Mouse (Mus musculus) ovary, postnatal 36 days (tissue): ENCODE measurements around the gene Vps18.

ENCODE experiments used
- DNase-seq: peaks from one replicate; pipeline ENCODE4 v3.0.0; 2022; ENCODE audit warnings: low spot score, mixed read lengths

The Vps18 gene

DNA sequence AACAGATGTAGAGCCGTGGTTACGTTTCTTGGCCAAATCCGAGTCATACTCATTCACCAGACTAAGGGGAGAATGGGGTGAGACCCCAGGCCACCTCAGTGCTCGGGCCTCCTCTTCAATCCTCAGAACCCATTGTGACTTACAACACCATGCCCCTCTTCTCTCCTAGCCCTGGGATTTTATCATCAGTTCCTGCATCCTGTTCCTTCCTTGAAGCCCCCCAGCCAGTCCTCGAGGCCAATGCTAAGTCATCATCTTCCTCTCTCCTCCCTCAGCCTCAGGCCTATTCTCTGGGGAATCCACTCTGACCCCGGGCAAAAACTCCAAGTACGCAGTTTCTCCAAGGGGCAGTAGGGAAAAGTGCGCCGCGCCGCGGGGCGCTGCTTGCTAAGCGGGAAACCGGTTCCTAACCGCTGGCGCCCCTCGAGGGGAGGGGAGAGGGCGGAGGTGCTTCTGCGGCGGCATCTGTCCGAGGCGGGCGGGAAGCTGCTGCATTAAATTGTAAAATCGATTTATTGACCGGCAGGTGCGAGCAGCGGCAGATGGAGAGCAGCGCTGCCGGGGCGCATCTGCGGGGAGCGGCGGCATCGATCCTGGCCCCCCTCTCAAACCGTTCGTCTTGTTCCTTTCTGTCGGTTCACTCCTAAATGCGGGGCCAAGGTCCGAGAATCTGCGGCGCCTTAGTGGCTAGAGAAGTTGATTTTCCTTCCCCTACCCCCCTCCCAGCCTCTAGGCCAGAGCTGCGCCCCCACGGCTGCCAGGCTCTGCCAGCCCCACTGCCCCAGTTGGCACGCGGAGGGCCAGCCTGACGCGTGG lies 33.4 kb downstream of the Vps18 start:
- no peak for DNase-seq

DNA sequence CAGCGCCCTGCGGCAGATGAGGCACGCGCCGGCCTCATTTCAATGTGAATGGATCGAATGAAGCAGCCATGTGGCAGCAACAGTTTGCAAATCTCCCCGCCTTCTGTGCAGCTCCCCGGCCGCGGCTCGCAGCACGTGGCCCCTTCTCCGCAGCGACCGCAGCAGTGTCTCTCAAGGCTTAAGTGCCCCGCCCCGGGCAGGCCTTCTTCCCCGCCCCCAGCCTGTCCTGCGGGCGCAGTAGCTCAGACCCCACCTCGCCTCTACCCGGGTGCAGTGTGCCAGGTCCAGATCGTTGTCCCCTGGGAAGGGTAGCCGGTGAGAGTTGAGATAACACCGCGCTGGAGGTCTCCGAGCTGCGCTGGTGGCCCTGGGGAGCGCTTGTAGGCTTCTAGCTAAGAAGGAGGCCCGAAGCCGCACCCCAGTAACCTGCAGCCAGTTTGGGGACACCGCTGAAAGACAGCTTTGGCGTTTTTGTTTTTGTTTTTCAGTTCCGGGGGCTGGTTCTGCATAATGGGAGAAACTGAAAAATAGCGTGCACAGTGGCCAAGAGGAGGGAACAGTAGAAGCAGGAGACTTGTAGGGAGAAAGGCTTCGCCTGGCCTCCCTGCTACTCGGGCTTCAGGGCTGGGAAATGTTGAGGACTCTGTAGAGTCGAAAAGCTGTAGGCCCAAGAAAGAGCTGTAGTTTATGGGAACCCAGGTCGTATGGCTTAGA lies 34.2 kb downstream of the Vps18 start:
- DNase-seq, result peak; percentile 40

DNA sequence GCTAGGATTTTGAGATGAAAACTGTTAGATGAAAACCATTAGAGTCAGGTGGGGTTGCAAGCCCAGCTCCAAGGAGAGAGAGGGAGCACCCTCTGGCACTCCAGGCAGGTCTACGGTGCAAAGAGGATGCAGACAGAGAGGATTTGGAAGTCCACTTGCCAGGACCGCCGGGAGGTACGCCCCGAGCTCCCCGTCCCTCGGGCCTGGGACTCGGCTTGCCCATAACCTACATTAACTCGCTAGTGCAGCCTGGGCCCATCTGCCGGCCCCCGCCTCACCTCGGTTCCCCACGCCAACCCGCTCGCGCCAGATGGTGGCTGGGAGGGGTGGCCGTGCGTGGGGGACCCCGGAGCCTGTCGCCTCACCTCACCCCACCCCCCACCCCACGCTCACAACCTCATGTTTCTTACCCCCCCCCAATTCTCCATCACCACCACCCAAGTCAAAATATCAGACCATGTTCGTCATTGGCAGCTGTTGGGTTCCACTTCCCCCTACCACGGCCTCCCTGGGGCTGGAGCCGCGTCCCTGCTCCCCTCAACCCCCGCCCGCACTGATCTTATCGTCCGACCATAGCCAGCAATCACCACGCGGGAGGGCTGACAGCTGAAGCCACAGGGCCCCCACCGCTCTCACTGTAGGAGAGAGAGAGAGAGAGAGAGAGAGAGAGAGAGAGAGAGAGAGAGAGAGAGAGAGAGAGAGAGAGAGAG lies 35.5 kb downstream of the Vps18 start:
- DNase-seq, result no peak

DNA sequence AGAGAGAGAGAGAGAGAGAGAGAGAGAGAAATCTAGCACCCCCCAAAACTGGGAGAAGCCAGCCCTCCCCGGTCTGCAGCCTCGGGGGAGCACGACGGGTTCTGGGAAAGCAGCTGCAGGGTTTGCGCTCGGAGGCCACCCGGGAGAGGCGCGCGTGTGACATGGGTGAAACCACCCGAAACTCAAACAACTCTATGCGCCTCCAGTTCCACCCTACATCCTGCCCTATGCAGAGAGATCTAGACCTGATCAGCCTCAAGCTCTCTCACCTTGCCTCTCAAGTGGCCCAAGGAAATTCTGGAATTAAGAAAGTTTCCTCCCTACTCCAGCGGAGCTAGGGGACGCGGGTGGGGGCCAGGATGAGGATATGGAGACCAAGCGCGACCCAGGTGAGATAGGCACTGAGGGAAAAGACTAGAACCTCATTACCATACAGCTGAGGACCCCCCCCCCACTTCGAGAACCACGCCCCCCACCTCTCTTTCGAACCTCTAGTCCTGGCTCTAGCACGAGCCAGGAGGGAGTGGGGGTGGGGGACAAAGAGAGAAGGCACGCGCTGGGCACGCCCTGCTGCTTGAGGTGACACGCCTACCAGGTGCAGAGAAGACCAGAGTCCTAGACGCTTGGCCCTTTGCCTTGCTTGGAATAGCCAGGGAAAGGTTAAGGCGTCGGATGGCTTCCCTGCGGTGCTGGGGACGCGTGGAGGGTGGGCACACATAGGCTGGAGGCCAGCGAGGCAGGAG lies 36.2 kb downstream of the Vps18 start:
- no peak for DNase-seq

DNA sequence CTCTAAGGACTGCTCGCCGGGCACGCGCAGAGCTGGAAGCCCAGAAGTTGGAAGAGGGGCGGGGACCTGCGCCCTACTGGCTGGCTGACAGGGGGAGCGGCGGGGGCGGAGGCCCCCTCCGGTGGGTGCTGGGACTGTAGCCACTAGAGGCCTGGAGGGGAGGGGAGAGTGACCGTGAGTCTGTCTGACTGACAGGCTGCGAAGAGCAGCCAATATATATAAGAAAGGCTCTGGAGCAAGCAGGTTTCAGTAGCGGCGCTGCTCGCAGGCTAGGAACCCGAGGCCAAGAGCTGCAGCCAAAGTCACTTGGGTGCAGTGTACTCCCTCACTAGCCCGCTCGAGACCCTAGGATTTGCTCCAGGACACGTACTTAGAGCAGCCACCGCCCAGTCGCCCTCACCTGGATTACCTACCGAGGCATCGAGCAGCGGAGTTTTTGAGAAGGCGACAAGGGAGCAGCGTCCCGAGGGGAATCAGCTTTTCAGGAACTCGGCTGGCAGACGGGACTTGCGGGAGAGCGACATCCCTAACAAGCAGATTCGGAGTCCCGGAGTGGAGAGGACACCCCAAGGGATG lies 37.1 kb downstream of the Vps18 start, which contains the start of gene Dll4:
TSS of gene Dll4 (plus strand) at position 217 of the 576 bp plus-strand sequence.
- peak; percentile 56 for DNase-seq

DNA sequence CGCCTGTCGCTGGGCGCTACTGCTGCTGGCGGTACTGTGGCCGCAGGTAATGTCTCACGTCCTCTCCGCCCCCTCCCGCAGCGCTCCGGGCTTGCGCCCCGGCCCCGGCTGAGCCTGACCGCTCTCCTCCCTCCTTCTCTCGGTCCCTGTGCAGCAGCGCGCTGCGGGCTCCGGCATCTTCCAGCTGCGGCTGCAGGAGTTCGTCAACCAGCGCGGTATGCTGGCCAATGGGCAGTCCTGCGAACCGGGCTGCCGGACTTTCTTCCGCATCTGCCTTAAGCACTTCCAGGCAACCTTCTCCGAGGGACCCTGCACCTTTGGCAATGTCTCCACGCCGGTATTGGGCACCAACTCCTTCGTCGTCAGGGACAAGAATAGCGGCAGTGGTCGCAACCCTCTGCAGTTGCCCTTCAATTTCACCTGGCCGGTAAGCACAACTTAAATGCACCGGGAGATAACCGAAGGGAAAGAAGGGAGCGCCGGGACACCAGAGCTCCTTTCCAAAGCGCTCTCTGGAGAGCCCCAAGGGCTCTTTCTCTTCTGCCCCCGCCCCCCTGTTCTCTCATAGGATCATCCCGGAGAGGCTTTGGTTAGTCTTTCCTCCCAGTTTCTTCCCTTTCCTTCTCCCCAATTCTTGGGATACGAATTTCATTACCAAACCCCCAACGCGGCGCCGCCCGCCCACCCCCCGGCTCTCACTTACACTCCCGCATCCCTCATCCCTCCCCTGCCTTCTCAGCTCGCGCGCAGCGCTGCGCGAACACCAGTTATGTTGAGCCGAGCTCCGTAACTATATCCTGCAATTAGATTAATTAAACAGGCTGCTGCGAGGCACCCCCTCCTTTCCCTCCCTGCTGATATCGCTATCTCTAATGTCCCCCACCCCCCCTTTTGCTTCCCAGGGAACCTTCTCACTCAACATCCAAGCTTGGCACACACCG lies 37.9 kb downstream of the Vps18 start:
- DNase-seq, result peak; percentile 31

DNA sequence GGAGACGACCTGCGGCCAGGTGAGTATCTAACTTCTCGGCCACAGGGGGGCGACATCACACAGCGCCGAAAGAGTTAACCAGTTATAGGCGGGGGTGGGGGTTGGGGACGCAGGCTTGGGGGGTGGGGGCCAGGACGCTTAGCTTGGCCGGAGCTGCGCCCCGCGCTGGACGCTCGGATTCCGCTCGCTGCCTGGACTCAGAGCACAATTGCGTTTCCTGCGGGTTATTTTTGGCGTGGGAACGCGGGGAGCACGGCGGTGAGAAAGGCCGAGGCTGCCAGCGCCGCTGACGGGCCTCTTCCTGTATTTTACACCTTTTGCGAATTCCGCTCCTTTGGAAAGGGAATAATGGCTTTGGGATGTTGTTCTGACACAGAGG lies 38.6 kb downstream of the Vps18 start:
- DNase-seq, result peak; percentile 34

DNA sequence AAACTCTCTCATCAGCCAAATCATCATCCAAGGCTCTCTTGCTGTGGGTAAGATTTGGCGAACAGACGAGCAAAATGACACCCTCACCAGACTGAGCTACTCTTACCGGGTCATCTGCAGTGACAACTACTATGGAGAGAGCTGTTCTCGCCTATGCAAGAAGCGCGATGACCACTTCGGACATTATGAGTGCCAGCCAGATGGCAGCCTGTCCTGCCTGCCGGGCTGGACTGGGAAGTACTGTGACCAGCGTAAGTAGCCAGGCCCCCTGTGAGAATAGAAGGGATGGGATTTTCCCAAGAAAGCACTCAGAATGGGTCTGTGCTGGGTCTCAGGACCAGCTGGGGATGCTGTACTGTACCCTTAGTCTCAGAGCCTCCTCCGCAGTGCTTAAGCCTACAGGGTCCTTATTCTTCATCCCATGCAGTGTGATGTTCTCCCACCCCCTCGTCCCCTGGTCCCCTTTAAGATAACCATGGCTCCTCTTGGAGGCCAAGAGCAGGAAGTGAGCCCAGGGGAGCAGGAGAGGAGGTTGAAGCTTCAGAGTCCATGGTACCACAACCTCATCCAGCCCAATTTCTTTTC lies 39.5 kb downstream of the Vps18 start:
- no peak for DNase-seq

DNA sequence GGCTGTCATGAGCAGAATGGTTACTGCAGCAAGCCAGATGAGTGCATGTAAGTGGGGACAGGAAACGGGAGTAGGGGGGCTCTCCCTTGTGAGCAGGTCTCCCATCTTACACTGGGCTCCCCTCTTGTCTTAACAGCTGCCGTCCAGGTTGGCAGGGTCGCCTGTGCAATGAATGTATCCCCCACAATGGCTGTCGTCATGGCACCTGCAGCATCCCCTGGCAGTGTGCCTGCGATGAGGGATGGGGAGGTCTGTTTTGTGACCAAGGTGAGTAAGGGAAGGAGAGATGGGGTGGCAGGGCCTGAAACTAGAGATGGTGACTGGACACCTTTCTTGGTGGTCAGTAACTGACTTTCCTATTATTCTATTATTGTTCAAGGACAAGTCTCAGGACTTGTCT lies 40.0 kb downstream of the Vps18 start:
- no peak for DNase-seq

DNA sequence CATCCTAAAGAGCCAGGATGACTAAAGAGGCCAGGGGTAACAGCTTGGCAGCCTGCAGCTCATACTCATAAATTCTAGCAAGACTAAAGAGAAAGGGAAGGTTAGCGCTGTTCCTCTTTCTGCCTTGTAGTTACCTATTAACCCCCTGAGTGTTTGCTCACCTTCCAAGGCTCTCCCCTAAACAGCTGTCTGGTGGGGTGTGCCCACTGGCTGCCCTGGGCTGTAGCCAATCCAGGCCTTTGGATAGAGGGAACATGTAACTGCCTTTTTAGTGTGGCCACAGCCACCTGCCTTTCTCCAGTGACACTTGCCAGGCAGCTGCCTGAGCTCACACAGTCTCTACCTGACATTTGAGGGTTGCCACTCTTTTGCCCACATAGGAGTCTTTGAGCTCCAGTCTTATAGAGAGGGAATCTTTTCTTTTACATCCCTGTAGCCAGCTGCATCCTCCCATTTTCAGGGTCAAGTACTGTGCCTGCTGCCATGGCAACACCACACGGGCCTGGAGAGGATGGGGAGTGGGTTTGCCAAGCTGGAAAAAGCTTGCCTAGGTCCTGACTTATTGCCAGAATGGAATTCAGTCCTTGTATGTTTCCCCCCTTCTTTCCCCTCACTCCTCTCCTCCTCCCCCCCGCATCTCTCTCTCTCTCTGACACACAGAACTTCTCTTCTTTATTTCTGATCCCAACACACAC lies 40.7 kb downstream of the Vps18 start:
- DNase-seq, result no peak

DNA sequence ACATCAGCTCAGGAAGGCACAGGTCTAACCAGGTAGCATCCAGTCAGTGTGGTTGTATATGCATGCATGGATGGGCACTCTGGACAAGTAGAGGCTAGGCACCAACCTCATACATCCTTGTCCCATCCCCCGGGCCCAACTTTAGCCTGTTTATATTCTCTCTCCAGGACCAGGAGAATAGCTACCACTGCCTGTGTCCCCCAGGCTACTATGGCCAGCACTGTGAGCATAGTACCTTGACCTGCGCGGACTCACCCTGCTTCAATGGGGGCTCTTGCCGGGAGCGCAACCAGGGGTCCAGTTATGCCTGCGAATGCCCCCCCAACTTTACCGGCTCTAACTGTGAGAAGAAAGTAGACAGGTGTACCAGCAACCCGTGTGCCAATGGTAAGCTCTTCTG lies 42.3 kb downstream of the Vps18 start:
- DNase-seq, result no peak

DNA sequence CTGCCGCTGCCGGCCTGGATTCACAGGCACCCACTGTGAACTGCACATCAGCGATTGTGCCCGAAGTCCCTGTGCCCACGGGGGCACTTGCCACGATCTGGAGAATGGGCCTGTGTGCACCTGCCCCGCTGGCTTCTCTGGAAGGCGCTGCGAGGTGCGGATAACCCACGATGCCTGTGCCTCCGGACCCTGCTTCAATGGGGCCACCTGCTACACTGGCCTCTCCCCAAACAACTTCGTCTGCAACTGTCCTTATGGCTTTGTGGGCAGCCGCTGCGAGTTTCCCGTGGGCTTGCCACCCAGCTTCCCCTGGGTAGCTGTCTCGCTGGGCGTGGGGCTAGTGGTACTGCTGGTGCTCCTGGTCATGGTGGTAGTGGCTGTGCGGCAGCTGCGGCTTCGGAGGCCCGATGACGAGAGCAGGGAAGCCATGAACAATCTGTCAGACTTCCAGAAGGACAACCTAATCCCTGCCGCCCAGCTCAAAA lies 43.7 kb downstream of the Vps18 start:
- DNase-seq, result no peak

DNA sequence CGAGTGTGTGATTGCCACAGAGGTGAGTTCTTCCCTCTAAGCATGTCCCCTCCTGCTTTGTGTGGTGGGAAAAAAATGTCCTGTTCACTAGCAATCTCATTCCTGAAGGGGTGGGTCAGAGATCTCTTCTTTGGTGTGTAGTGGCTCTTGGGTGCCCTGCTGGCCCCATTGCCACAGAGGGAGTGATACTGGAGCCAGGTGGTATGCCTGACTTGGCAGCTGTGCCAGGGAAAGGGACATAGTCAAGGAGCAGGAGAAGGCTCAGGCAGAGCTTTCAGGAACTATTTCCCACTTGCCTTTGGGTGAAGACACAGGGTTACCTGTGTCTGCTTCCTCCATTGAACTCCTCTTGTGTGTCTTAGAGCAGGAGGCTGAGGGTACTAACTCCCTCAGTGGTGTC lies 45.6 kb downstream of the Vps18 start:
- no peak for DNase-seq

DNA sequence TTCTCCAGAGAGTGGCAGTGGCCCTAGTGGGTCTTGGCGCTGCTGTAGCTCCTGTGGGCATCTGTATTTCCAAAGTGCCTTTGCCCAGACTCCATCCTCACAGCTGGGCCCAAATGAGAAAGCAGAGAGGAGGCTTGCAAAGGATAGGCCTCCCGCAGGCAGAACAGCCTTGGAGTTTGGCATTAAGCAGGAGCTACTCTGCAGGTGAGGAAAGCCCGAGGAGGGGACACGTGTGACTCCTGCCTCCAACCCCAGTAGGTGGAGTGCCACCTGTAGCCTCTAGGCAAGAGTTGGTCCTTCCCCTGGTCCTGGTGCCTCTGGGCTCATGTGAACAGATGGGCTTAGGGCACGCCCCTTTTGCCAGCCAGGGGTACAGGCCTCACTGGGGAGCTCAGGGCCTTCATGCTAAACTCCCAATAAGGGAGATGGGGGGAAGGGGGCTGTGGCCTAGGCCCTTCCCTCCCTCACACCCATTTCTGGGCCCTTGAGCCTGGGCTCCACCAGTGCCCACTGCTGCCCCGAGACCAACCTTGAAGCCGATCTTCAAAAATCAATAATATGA lies 46.5 kb downstream of the Vps18 start:
- DNase-seq, result no peak

DNA sequence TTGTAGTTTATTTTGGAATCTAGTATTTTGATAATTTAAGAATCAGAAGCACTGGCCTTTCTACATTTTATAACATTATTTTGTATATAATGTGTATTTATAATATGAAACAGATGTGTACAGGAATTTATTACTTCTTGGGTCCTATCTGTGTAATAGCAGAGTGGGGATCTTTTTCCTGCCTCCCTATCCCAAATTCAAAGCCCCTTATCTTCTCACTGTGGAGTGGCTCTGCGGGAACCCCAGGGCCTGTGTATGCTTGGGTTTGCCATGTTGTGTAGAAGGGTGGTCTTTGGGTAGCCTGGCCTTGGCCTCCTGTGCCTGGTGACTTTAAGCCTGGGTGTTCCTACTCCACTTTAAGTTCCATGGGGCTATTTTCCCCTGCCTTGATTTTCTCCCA lies 47.0 kb downstream of the Vps18 start:
- DNase-seq, result no peak

DNA sequence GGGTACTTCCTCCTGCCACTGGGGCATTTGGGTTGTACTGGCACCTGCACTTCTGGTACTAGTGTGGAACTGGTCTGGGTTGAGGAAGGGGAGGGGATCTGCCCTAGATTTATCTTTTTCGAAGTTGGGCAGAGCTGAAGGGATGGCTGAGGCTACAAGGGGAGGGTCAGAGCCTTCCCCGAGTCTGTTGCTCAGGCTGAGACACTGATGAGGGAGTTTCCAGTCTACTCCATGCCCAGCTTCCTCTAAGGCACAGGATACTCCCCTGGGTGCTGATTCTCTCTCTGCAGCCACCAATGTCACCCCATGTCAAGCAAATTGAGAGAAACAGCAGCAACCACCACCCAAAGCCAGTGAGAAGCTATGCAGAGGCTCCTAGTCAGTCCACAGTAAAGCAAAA lies 47.5 kb downstream of the Vps18 start:
- no peak for DNase-seq

DNA sequence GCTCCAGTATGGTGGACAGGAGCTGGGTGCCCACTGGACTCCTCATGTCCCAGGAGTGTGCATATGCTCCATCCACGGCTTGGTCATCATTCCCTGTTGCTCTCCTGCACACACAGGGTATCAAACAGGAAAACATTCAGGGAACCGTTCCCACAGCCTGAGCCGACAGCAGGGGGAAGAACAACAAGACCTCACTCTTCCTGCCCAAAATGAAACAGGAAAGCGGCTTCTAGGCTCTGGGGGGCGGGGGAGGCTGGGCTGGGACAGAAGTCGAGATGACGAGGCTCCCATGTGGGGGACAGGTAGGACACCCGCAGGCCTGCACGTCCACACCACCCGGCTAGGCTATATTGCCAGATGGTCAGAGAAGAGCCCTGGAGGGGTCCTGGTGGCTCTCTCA lies 47.9 kb downstream of the Vps18 start:
- no peak for DNase-seq

DNA sequence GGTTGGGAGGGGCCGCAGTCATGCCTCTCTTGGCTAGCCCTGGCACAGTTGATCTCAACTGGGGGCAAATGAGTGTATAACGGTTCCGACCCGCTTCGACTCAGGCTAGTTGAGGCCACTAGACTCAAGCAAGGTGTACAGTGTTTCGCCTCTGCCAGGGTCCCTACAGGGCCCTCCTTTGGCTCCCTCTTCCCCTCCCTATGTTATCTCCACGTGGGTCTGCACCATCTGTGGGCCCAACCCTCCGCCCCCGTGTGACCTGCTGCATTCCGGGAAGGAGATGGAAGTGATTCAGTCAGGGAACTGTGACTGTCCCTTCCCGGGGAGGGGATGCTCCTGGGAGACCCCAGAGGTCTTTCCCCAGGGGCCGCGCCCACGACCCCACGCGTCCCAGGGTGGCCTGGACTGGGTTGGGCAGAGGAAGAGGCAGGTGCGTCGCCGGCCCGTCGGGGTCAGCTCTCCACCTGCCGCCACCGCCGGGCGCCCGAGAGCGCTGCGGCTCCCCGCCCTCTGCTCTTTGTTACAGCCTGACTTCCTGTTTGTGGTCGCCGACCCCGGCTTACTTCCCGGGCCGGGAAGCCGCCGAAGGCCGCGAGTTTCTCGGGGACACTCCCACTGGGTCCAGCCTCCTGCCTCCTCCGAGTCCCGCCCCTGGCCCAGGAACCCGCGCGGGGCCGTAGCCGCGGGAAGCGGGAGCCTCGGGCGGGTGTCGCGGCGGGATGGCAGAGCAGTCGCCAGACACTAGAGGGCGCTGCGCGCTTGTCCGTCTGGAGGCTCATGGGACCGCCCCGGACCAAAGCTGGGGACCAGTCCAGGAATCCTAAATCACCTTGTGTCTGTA lies 49.1 kb downstream of the Vps18 start:
- peak; percentile 90 for DNase-seq
